In genomic region chr13:44345094-44345493, GRCm38 (mm10) we compare ENCODE assay signal across 22 mouse cellular contexts.
A peak's percentile ranks its signal among the peaks of the same experiment; 100 is the strongest.
DNase-seq lines count a peak whose midpoint lies in the region; ATAC-seq and TF ChIP-seq lines count a peak whose summit lies in the region.
"Had no signal": no experiment of that assay in that cellular context is flagged by ENCODE, and none has a peak within 500 bp of the region (broad histone marks: within the 10 kb centered on the region; RNA-seq: fewer than 3 reads in every experiment).

No protein-coding gene starts in this region.

- no peak for TF ChIP-seq CTCF in midbrain, postnatal 0 days (IDR thresholded peaks at IDR 0.05)

- WGBS in forebrain, embryonic 14.5 days, result 64% methylated on average over 6 of the region's 6 CpGs
- 46% methylated on average over 6 of the region's 6 CpGs for WGBS in forebrain, embryonic 15.5 days
- WGBS in kidney, embryonic 14.5 days, result 85% methylated on average over 6 of the region's 6 CpGs
- 35% methylated on average over 6 of the region's 6 CpGs for WGBS in midbrain, embryonic 13.5 days
- 35% methylated on average over 6 of the region's 6 CpGs for WGBS in midbrain, postnatal 0 days
- WGBS in midbrain, embryonic 16.5 days, result 24% methylated on average over 6 of the region's 6 CpGs

- peaks cover 5% of the 10 kb centered on the region; the same call in 1 of the 2 replicates for H3K4me1 ChIP-seq in forebrain, embryonic 14.5 days (ENCODE audit: control insufficient read depth, insufficient read depth, low read length)
- H3K4me1 ChIP-seq in forebrain, embryonic 15.5 days, result no peaks in the 10 kb centered on the region
- H3K4me1 ChIP-seq in kidney, embryonic 14.5 days (ENCODE audit: control insufficient read depth, insufficient read depth, low read length), result peaks cover 8% of the 10 kb centered on the region; the same call in 1 of the 2 replicates
- H3K4me1 ChIP-seq in midbrain, embryonic 13.5 days (replicated peaks), result peaks cover 20% of the 10 kb centered on the region; the same call in 1 of the 2 replicates
- no peaks in the 10 kb centered on the region for H3K4me1 ChIP-seq in midbrain, postnatal 0 days (ENCODE audit: insufficient read depth, low read length)
- H3K4me1 ChIP-seq in midbrain, embryonic 16.5 days (ENCODE audit: control insufficient read depth, insufficient read depth, low read length), result peaks cover 10% of the 10 kb centered on the region; the same call in 1 of the 2 replicates
- H3K4me1 ChIP-seq: heart, embryonic 15.5 days; hindbrain, embryonic 13.5 days had no signal

- no peak overlapping the region for H3K27ac ChIP-seq in forebrain, embryonic 14.5 days (ENCODE audit: low read depth, low read length)
- no peak overlapping the region for H3K27ac ChIP-seq in forebrain, embryonic 15.5 days (replicated peaks)
- no peak overlapping the region for H3K27ac ChIP-seq in kidney, embryonic 14.5 days (ENCODE audit: low read depth, low read length)
- H3K27ac ChIP-seq in midbrain, embryonic 13.5 days, result 0 out of 2 replicates have a peak overlapping the region, but pooled peaks have one; percentile 1
- no peak overlapping the region for H3K27ac ChIP-seq in midbrain, postnatal 0 days (ENCODE audit: low read depth, low read length)
- peak overlapping the region; percentile 52 for H3K27ac ChIP-seq in midbrain, embryonic 16.5 days (ENCODE audit: low read length)
- H3K27ac ChIP-seq: embryonic facial prominence, embryonic 13.5 days; forebrain, embryonic 13.5 days; heart, adult 2 months; heart, embryonic 15.5 days; hindbrain, embryonic 13.5 days had no signal

- H3K9ac ChIP-seq in forebrain, embryonic 14.5 days (ENCODE audit: low read length), result no peak overlapping the region
- H3K9ac ChIP-seq in forebrain, embryonic 15.5 days (replicated peaks), result no peak overlapping the region
- no peak overlapping the region for H3K9ac ChIP-seq in kidney, embryonic 14.5 days (ENCODE audit: low read depth, low read length)
- no peak overlapping the region for H3K9ac ChIP-seq in midbrain, embryonic 13.5 days (replicated peaks)
- H3K9ac ChIP-seq in midbrain, postnatal 0 days (replicated peaks; ENCODE audit: low read length, poor library complexity, severe bottlenecking), result no peak overlapping the region
- no peak overlapping the region for H3K9ac ChIP-seq in midbrain, embryonic 16.5 days (ENCODE audit: low read depth, low read length)
- H3K9ac ChIP-seq: embryonic facial prominence, embryonic 13.5 days; forebrain, embryonic 13.5 days; heart, embryonic 15.5 days; hindbrain, embryonic 13.5 days had no signal

- no peaks in the 10 kb centered on the region for H3K9me3 ChIP-seq in forebrain, embryonic 14.5 days (replicated peaks; ENCODE audit: control insufficient read depth, low read length)
- no peaks in the 10 kb centered on the region for H3K9me3 ChIP-seq in forebrain, embryonic 15.5 days
- no peaks in the 10 kb centered on the region; the same call in 1 of the 2 replicates for H3K9me3 ChIP-seq in kidney, embryonic 14.5 days (ENCODE audit: control insufficient read depth, low read length)
- peaks cover 3% of the 10 kb centered on the region; the same call in 1 of the 2 replicates for H3K9me3 ChIP-seq in midbrain, embryonic 13.5 days
- no peaks in the 10 kb centered on the region for H3K9me3 ChIP-seq in midbrain, postnatal 0 days (ENCODE audit: low read length)
- no peaks in the 10 kb centered on the region for H3K9me3 ChIP-seq in midbrain, embryonic 16.5 days (replicated peaks; ENCODE audit: control insufficient read depth, low read length, poor library complexity, severe bottlenecking)
- H3K9me3 ChIP-seq: embryonic facial prominence, embryonic 13.5 days; G1E; heart, embryonic 15.5 days; hindbrain, embryonic 13.5 days had no signal

- H3K36me3 ChIP-seq in forebrain, embryonic 14.5 days (ENCODE audit: control insufficient read depth, insufficient read depth, low read length), result no peaks in the 10 kb centered on the region
- no peaks in the 10 kb centered on the region for H3K36me3 ChIP-seq in forebrain, embryonic 15.5 days
- no peaks in the 10 kb centered on the region for H3K36me3 ChIP-seq in kidney, embryonic 14.5 days (ENCODE audit: control insufficient read depth, insufficient read depth, low read length)
- H3K36me3 ChIP-seq in midbrain, embryonic 13.5 days, result no peaks in the 10 kb centered on the region
- H3K36me3 ChIP-seq in midbrain, postnatal 0 days (ENCODE audit: insufficient read depth, low read length), result no peaks in the 10 kb centered on the region
- H3K36me3 ChIP-seq in midbrain, embryonic 16.5 days (ENCODE audit: control insufficient read depth, insufficient read depth, low read length), result no peaks in the 10 kb centered on the region
- H3K36me3 ChIP-seq: embryonic facial prominence, embryonic 13.5 days; G1E; heart, embryonic 15.5 days; hindbrain, embryonic 13.5 days had no signal

- H3K27me3 ChIP-seq in forebrain, embryonic 14.5 days (replicated peaks; ENCODE audit: control insufficient read depth, insufficient read depth, low read length), result no peaks in the 10 kb centered on the region
- H3K27me3 ChIP-seq in forebrain, embryonic 15.5 days, result no peaks in the 10 kb centered on the region
- no peaks in the 10 kb centered on the region for H3K27me3 ChIP-seq in kidney, embryonic 14.5 days (ENCODE audit: control insufficient read depth, insufficient read depth, low read length)
- H3K27me3 ChIP-seq in midbrain, embryonic 13.5 days, result no peaks in the 10 kb centered on the region
- H3K27me3 ChIP-seq in midbrain, postnatal 0 days (ENCODE audit: insufficient read depth, low read length), result no peaks in the 10 kb centered on the region
- no peaks in the 10 kb centered on the region for H3K27me3 ChIP-seq in midbrain, embryonic 16.5 days (ENCODE audit: control insufficient read depth, insufficient read depth, low read depth, low read length)
- H3K27me3 ChIP-seq: embryonic facial prominence, embryonic 13.5 days; forebrain, embryonic 13.5 days; heart, embryonic 15.5 days; hindbrain, embryonic 13.5 days had no signal

- peak; percentile 38 for DNase-seq in forebrain, embryonic 14.5 days (ENCODE audit: low spot score)
- peak; percentile 29 to 34 for DNase-seq in kidney, adult 8-10 months
- no peak for DNase-seq in midbrain, postnatal 0 days (ENCODE audit: low spot score)
- DNase-seq: adrenal gland, adult 8-10 months; B cell, adult 2 months; cerebellum, adult 18-20 months; cerebellum, adult 9-11 months; cerebellum, postnatal 36 days; gastrocnemius, postnatal 14 days; heart, adult 2 months; heart, postnatal 14 days had no signal

- no peak for ATAC-seq in forebrain, embryonic 14.5 days
- ATAC-seq in forebrain, embryonic 15.5 days (replicated peaks), result no peak
- ATAC-seq in kidney, embryonic 14.5 days (ENCODE audit: low FRiP score, low TSS enrichment), result no peak
- no peak for ATAC-seq in midbrain, embryonic 13.5 days
- ATAC-seq in midbrain, postnatal 0 days (ENCODE audit: low FRiP score), result no peak
- ATAC-seq in midbrain, embryonic 16.5 days, result peak; percentile 51; the same call in 1 of the 2 replicates
- ATAC-seq: CD4-positive, CD25-positive, alpha-beta regulatory T cell, adult 4 months; forebrain, embryonic 13.5 days had no signal

- no peak overlapping the region for H3K4me3 ChIP-seq in forebrain, embryonic 14.5 days (ENCODE audit: low read depth, low read length)
- no peak overlapping the region for H3K4me3 ChIP-seq in forebrain, embryonic 15.5 days
- no peak overlapping the region for H3K4me3 ChIP-seq in kidney, embryonic 14.5 days (ENCODE audit: low read length)
- no peak overlapping the region for H3K4me3 ChIP-seq in midbrain, embryonic 13.5 days (replicated peaks)
- H3K4me3 ChIP-seq in midbrain, postnatal 0 days (ENCODE audit: low read depth, low read length), result no peak overlapping the region
- H3K4me3 ChIP-seq in midbrain, embryonic 16.5 days (ENCODE audit: low read depth, low read length), result no peak overlapping the region
- H3K4me3 ChIP-seq: embryonic facial prominence, embryonic 13.5 days; forebrain, embryonic 13.5 days; heart, adult 2 months; heart, embryonic 15.5 days; hindbrain, embryonic 13.5 days had no signal

- H3K4me2 ChIP-seq in forebrain, embryonic 14.5 days (ENCODE audit: low read length), result no peak overlapping the region
- H3K4me2 ChIP-seq in forebrain, embryonic 15.5 days (replicated peaks), result no peak overlapping the region
- H3K4me2 ChIP-seq in kidney, embryonic 14.5 days (replicated peaks; ENCODE audit: low read depth, low read length), result no peak overlapping the region
- no peak overlapping the region for H3K4me2 ChIP-seq in midbrain, embryonic 13.5 days (replicated peaks)
- no peak overlapping the region for H3K4me2 ChIP-seq in midbrain, postnatal 0 days (ENCODE audit: low read depth, low read length, poor library complexity, severe bottlenecking)
- H3K4me2 ChIP-seq in midbrain, embryonic 16.5 days (ENCODE audit: low read length), result no peak overlapping the region
- H3K4me2 ChIP-seq: embryonic facial prominence, embryonic 13.5 days; forebrain, embryonic 13.5 days; heart, embryonic 11.5 days; heart, embryonic 15.5 days; hindbrain, embryonic 13.5 days had no signal

Comparison
In these comparisons a context has a peak if more than half of its experiments do, and no peak if none do; other contexts are left out.
1. H3K27ac ChIP-seq: peak in midbrain, embryonic 13.5 days (single experiment) and midbrain, embryonic 16.5 days (single experiment); none in forebrain, embryonic 14.5 days (single experiment), forebrain, embryonic 15.5 days (single experiment), kidney, embryonic 14.5 days (single experiment) and midbrain, postnatal 0 days (single experiment).